Mouse (Mus musculus) hindbrain, embryonic 11.5 days (tissue): Measurements from ENCODE around the gene Rabac1. TPM values are rescaled to one million over a fixed set of nuclear protein-coding genes. Genes with fewer than 3 reads are reported as not detected.

Experiments used
- ATAC-seq: fragments of 200-750 bp; cut with Nextera tagmentation; 2 replicates; pipeline ENCODE4 v1.8.0; 2017; ENCODE audit warnings: mild to moderate bottlenecking, moderate TSS enrichment, moderate library complexity; ENCODE audit not compliant: low FRiP score
- DNase-seq: peaks from one replicate; pipeline ENCODE4 v3.0.0-alpha.2; 2015; ENCODE audit warnings: low spot score
- H3K27ac ChIP-seq: fragments of 300-500 bp; sonication (generic); 2 replicates; pipeline ENCODE4 v1.5.1; 2014; ENCODE audit warnings: mild to moderate bottlenecking, low read depth, low read length
- H3K27me3 ChIP-seq: fragments of 300-500 bp; sonication (generic); 2 replicates; pipeline ENCODE4 v1.6.1; 2014; ENCODE audit warnings: mild to moderate bottlenecking, low read length, moderate library complexity, mixed read lengths; ENCODE audit not compliant: control insufficient read depth, insufficient read depth
- H3K36me3 ChIP-seq: fragments of 300-500 bp; sonication (generic); 2 replicates; pipeline ENCODE4 v1.6.1; 2014; ENCODE audit warnings: mild to moderate bottlenecking, low read length, moderate library complexity, mixed read lengths; ENCODE audit not compliant: control insufficient read depth, insufficient read depth
- H3K4me1 ChIP-seq: fragments of 300-500 bp; sonication (generic); replicated peaks from 2 replicates; pipeline ENCODE4 v1.6.1; 2014; ENCODE audit warnings: low read length, mixed read lengths; ENCODE audit not compliant: control insufficient read depth, insufficient read depth
- H3K4me2 ChIP-seq: fragments of 300-500 bp; sonication (generic); replicated peaks from 2 replicates; pipeline ENCODE4 v1.6.1; 2014; ENCODE audit warnings: mild to moderate bottlenecking, low read depth, low read length
- H3K4me3 ChIP-seq: fragments of 300-500 bp; sonication (generic); 2 replicates; pipeline ENCODE4 v1.5.1; 2014; ENCODE audit warnings: low read depth, low read length
- H3K9ac ChIP-seq: fragments of 300-500 bp; sonication (generic); 2 replicates; pipeline ENCODE4 v1.6.1; 2014; ENCODE audit warnings: low read depth, low read length
- H3K9me3 ChIP-seq: fragments of 300-500 bp; sonication (generic); 2 replicates; pipeline ENCODE4 v1.6.1; 2016; ENCODE audit warnings: low read length; ENCODE audit not compliant: control insufficient read depth
- WGBS: fragments of 180-500 bp; shearing (Covaris S2); extraction: QIAGEN DNeasy Blood & Tissue Kit; methylation state at CpG from one replicate; pipeline ENCODE4 v1.1.7; 2014; 5-methylcytosine and 5-hydroxymethylcytosine counted together
- polyA plus RNA-seq: library from polyadenylated mRNA; unstranded; fragments of >200 nt; fragmentation: Nextera tagmentation; extraction: Ambion mirVana; gene quantifications from 2 replicates; pipeline ENCODE4 v1.2.1, GENCODE M21; 2014

Gene Rabac1
- polyA plus RNA-seq, 1 experiment from 2014 or later, result 129 TPM

- no peak; the same call in 1 of the 2 replicates for ATAC-seq
- Histone ChIP-seq H3K27ac (peak overlapping the region; percentile 40), H3K4me2 (peak overlapping the region; percentile 56), H3K9me3 (no peaks in the 10 kb centered on the region), H3K4me3 (peak overlapping the region; percentile 32), H3K9ac (peak overlapping the region; percentile 24), H3K27me3 (peaks cover 57% of the 10 kb centered on the region), H3K36me3 (no peaks in the 10 kb centered on the region), H3K4me1 (peaks cover 25% of the 10 kb centered on the region)
- WGBS, result 1% methylated on average over 26 of the region's 30 CpGs
- DNase-seq, result no peak
Measured at GRCm38 (mm10) chr7:24954450-24954849, 18.1 kb downstream of the Rabac1 start.

GRCm38 (mm10) chr7:24953966-24954365 is 18.6 kb downstream of the Rabac1 start:
- peak overlapping the region; percentile 40; the same call in 1 of the 2 replicates for H3K27ac ChIP-seq
- 2% methylated on average over 13 of the region's 24 CpGs for WGBS
- peak overlapping the region; percentile 56 for H3K4me2 ChIP-seq
- no peaks in the 10 kb centered on the region for H3K36me3 ChIP-seq
- ATAC-seq (peak; percentile 20; the same call in 1 of the 2 replicates), DNase-seq (no peak)
- no peaks in the 10 kb centered on the region for H3K9me3 ChIP-seq
- peaks cover 25% of the 10 kb centered on the region for H3K4me1 ChIP-seq
- peaks cover 61% of the 10 kb centered on the region for H3K27me3 ChIP-seq
- H3K4me3 ChIP-seq, result peak overlapping the region; percentile 32
- peak overlapping the region; percentile 24 for H3K9ac ChIP-seq

- Histone ChIP-seq H3K9ac (no peak overlapping the region), H3K4me3 (no peak overlapping the region), H3K4me2 (no peak overlapping the region), H3K9me3 (no peaks in the 10 kb centered on the region), H3K27me3 (peaks cover 79% of the 10 kb centered on the region), H3K27ac (peak overlapping the region; percentile 65; the same call in 1 of the 2 replicates), H3K4me1 (peaks cover 25% of the 10 kb centered on the region), H3K36me3 (no peaks in the 10 kb centered on the region)
- DNase-seq, result peak; percentile 94
- WGBS, result 0% methylated on average over 8 of the region's 8 CpGs
- ATAC-seq, result peak; percentile 68
Measured at GRCm38 (mm10) chr7:24949958-24950623, 22.5 kb downstream of the Rabac1 start.

- Histone ChIP-seq H3K9ac (no peak overlapping the region), H3K4me1 (peaks cover 21% of the 10 kb centered on the region), H3K27me3 (peaks cover 82% of the 10 kb centered on the region), H3K36me3 (no peaks in the 10 kb centered on the region), H3K4me2 (no peak overlapping the region; the same call in 1 of the 2 replicates), H3K4me3 (no peak overlapping the region; the same call in 1 of the 2 replicates), H3K9me3 (no peaks in the 10 kb centered on the region), H3K27ac (no peak overlapping the region)
- 2% methylated on average over 29 of the region's 29 CpGs for WGBS
- peak; percentile 56 for DNase-seq
- no peak for ATAC-seq
Measured at GRCm38 (mm10) chr7:24948774-24949173, 23.8 kb downstream of the Rabac1 start.

GRCm38 (mm10) chr7:24947316-24948048 is 25.1 kb downstream of the Rabac1 start:
- Histone ChIP-seq H3K9me3 (no peaks in the 10 kb centered on the region), H3K9ac (no peak overlapping the region), H3K4me2 (no peak overlapping the region), H3K36me3 (no peaks in the 10 kb centered on the region), H3K4me1 (peaks cover 20% of the 10 kb centered on the region), H3K27ac (no peak overlapping the region), H3K4me3 (no peak overlapping the region), H3K27me3 (peaks cover 89% of the 10 kb centered on the region)
- DNase-seq (no peak), ATAC-seq (no peak)
- WGBS, result 5% methylated on average over 7 of the region's 7 CpGs

- peak within 1 kb of the TSS; percentile 32 for H3K4me3 ChIP-seq
- H3K36me3 ChIP-seq, result no peaks in the 10 kb centered on the region
- H3K4me2 ChIP-seq, result peak within 1 kb of the TSS; percentile 51
- DNase-seq (no peak), ATAC-seq (no peak)
- no peak within 1 kb of the TSS for H3K9ac ChIP-seq
- no peaks in the 10 kb centered on the region for H3K9me3 ChIP-seq
- H3K4me1 ChIP-seq, result peaks cover 8% of the 10 kb centered on the region
- peaks cover 82% of the 10 kb centered on the region for H3K27me3 ChIP-seq
- WGBS, result under 1% methylated on average over 50 of the region's 72 CpGs
- H3K27ac ChIP-seq, result no peak within 1 kb of the TSS
Measured at GRCm38 (mm10) chr7:24944257-24944950, 28.1 kb downstream of the Rabac1 start, which contains the start of gene Gm4881. Gene Gm4881, minus strand, starts transcription at chr7:24944494.

- Histone ChIP-seq H3K36me3 (no peaks in the 10 kb centered on the region), H3K4me3 (no peak overlapping the region), H3K27ac (no peak overlapping the region), H3K4me1 (peaks cover 8% of the 10 kb centered on the region), H3K9me3 (no peaks in the 10 kb centered on the region), H3K4me2 (no peak overlapping the region), H3K9ac (no peak overlapping the region), H3K27me3 (peaks cover 80% of the 10 kb centered on the region)
- no peak for DNase-seq
- 7% methylated on average over 6 of the region's 6 CpGs for WGBS
- no peak for ATAC-seq
Measured at GRCm38 (mm10) chr7:24943641-24944040, 28.9 kb downstream of the Rabac1 start.

GRCm38 (mm10) chr7:24931651-24932050 is 40.9 kb downstream of the Rabac1 start:
- Histone ChIP-seq H3K9me3 (no peaks in the 10 kb centered on the region), H3K4me2 (no peak overlapping the region), H3K27ac (no peak overlapping the region), H3K4me1 (peaks cover 5% of the 10 kb centered on the region; the same call in 1 of the 2 replicates), H3K9ac (no peak overlapping the region), H3K36me3 (no peaks in the 10 kb centered on the region), H3K27me3 (peaks cover 59% of the 10 kb centered on the region), H3K4me3 (no peak overlapping the region)
- ATAC-seq (no peak), DNase-seq (peak; percentile 31)
- 2% methylated on average over 15 of the region's 15 CpGs for WGBS
